Mouse (Mus musculus) retina, adult 2 months (tissue): ENCODE measurements around the gene Rexo1.

Experiments used
- DNase-seq: peaks from one replicate; pipeline ENCODE4 v3.0.0-alpha.2; 2012; ENCODE audit warnings: low read depth, low spot score

Gene Rexo1

GRCm38 (mm10) chr10:80509412-80510272 lies 51.7 kb downstream of the Rexo1 start:
- DNase-seq = peak; percentile 48

- peak; percentile 38 for DNase-seq
These were observed 55.1 kb downstream of the Rexo1 start for GRCm38 (mm10) chr10:80506222-80506621.

- no peak for DNase-seq
These were observed 56.6 kb downstream of the Rexo1 start for GRCm38 (mm10) chr10:80504724-80505123.

- DNase-seq = no peak
These were observed 57.6 kb downstream of the Rexo1 start for GRCm38 (mm10) chr10:80503599-80504220.

GRCm38 (mm10) chr10:80502819-80503314 lies 58.5 kb downstream of the Rexo1 start:
- no peak for DNase-seq

GRCm38 (mm10) chr10:80502291-80502690 lies 59.1 kb downstream of the Rexo1 start:
- no peak for DNase-seq

- DNase-seq = no peak
These were observed 64.9 kb downstream of the Rexo1 start for GRCm38 (mm10) chr10:80496421-80496820.

GRCm38 (mm10) chr10:80495901-80496300 lies 65.5 kb downstream of the Rexo1 start:
- no peak for DNase-seq

- no peak for DNase-seq
These were observed 66.6 kb downstream of the Rexo1 start, which contains the start of gene Onecut3 for GRCm38 (mm10) chr10:80494732-80495131. TSS of gene Onecut3 (plus strand) at chr10:80494835.
